Mouse (Mus musculus): ENCODE data around the gene Btbd19. TPM values are rescaled to one million over a fixed set of nuclear protein-coding genes. Genes with fewer than 3 reads are reported as not detected.

The Btbd19 gene
- total RNA-seq, 2 experiments from 2014 or later, result 5.3 to 10.4 TPM

GRCm38 (mm10) chr4:117136034-117136433 is 10.5 kb upstream of the Btbd19 start:
- ATAC-seq (ENCODE audit: poor library complexity, severe bottlenecking), result peak; percentile 44

GRCm38 (mm10) chr4:117134601-117134995 is 9.1 kb upstream of the Btbd19 start:
- ATAC-seq (ENCODE audit: poor library complexity, severe bottlenecking), result no peak

GRCm38 (mm10) chr4:117133817-117134600 is 8.5 kb upstream of the Btbd19 start, which contains the start of gene Plk3:
TSS of gene Plk3 (minus strand) at chr4:117133963.
- peak; percentile 83 for ATAC-seq (ENCODE audit: poor library complexity, severe bottlenecking)

GRCm38 (mm10) chr4:117133366-117133796 is 7.9 kb upstream of the Btbd19 start:
- peak; percentile 14 for ATAC-seq (ENCODE audit: poor library complexity, severe bottlenecking)

GRCm38 (mm10) chr4:117132794-117133143 is 7.2 kb upstream of the Btbd19 start:
- ATAC-seq (ENCODE audit: poor library complexity, severe bottlenecking), result no peak

- ATAC-seq (ENCODE audit: poor library complexity, severe bottlenecking), result no peak
Measured at GRCm38 (mm10) chr4:117131890-117132793, 6.6 kb upstream of the Btbd19 start.

GRCm38 (mm10) chr4:117131198-117131597 is 5.7 kb upstream of the Btbd19 start:
- ATAC-seq (ENCODE audit: poor library complexity, severe bottlenecking), result no peak

GRCm38 (mm10) chr4:117130790-117131189 is 5.3 kb upstream of the Btbd19 start:
- ATAC-seq (ENCODE audit: poor library complexity, severe bottlenecking), result no peak

GRCm38 (mm10) chr4:117127991-117128686 is 2.6 kb upstream of the Btbd19 start:
- no peak for ATAC-seq (ENCODE audit: poor library complexity, severe bottlenecking)

- peak; percentile 28 for ATAC-seq (ENCODE audit: poor library complexity, severe bottlenecking)
Measured at GRCm38 (mm10) chr4:117126675-117127290, 1.3 kb upstream of the Btbd19 start, which contains the start of gene Tctex1d4. TSS of gene Tctex1d4 (plus strand) at chr4:117126794.

GRCm38 (mm10) chr4:117125910-117126674 is 567 bp upstream of the Btbd19 start:
- ATAC-seq (ENCODE audit: poor library complexity, severe bottlenecking), result peak; percentile 63

- peak; percentile 33 for ATAC-seq (ENCODE audit: poor library complexity, severe bottlenecking)
Measured at GRCm38 (mm10) chr4:117124518-117125347, 792 bp downstream of the Btbd19 start.

GRCm38 (mm10) chr4:117124218-117124517 is 1.4 kb downstream of the Btbd19 start:
- ATAC-seq (ENCODE audit: poor library complexity, severe bottlenecking), result no peak

GRCm38 (mm10) chr4:117123546-117124217 is 1.8 kb downstream of the Btbd19 start:
- no peak for ATAC-seq (ENCODE audit: poor library complexity, severe bottlenecking)

- ATAC-seq (ENCODE audit: poor library complexity, severe bottlenecking), result no peak
Measured at GRCm38 (mm10) chr4:117122209-117122608, 3.3 kb downstream of the Btbd19 start.

- peak; percentile 61 for ATAC-seq (ENCODE audit: poor library complexity, severe bottlenecking)
Measured at GRCm38 (mm10) chr4:117120445-117121414, 4.8 kb downstream of the Btbd19 start.

- no peak for ATAC-seq (ENCODE audit: poor library complexity, severe bottlenecking)
Measured at GRCm38 (mm10) chr4:117120052-117120444, 5.5 kb downstream of the Btbd19 start.
